ENCODE assay signal across 12 mouse cellular contexts in the genomic region with DNA sequence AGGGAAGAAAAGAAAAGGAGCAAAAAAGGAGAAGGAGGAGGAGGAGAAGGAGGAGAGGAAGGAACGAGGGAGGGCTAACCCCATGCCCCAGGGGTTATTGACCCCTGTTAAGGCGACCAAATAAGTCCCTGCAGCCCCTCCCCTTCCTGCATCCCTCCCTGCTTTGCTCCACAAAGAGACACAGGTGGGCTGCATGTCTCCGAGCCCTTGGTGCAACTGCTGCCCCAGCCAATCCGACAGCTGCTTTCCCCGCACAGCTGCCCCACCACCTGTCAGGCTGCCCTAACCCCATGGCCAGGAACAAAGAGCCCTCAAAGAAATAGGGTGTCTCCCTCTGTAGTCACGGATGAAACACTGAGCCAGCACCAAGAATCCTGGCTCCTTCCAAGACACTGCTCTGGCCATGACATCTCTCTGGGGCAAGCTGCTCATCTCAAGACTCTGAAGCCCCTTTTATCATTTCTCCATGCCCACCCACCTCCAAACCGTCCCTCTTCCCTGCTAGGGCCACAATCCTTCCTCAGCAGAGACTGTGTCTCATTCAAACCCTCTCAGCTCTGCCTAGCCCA. TPM values are rescaled to one million over a fixed set of nuclear protein-coding genes. Genes with fewer than 3 reads are reported as not detected.
A peak's percentile ranks its signal among the peaks of the same experiment; 100 is the strongest.
DNase-seq lines count a peak whose midpoint lies in the region; ATAC-seq lines count a peak whose summit lies in the region.
"Had no signal": no experiment of that assay in that cellular context is flagged by ENCODE, and none has a peak within 500 bp of the region (broad histone marks: within the 10 kb centered on the region; RNA-seq: fewer than 3 reads in every experiment).

No protein-coding gene starts in this region.

- no peak overlapping the region for H3K27ac ChIP-seq in heart, embryonic 15.5 days
- no peak overlapping the region for H3K27ac ChIP-seq in embryonic facial prominence, embryonic 13.5 days
- H3K27ac ChIP-seq in hindbrain, embryonic 16.5 days (ENCODE audit: low read depth, low read length): peak overlapping the region; percentile 99
- peak overlapping the region; percentile 8; the same call in 1 of the 2 replicates for H3K27ac ChIP-seq in neural tube, embryonic 12.5 days

- no peak for DNase-seq in heart, adult 18-20 months
- DNase-seq in cerebellum, postnatal 25 days: no peak
- DNase-seq in frontal cortex, postnatal 14 days (ENCODE audit: low spot score in 2 of 2): no peak
- no peak for DNase-seq in ovary, postnatal 10 days (ENCODE audit: low spot score)
- DNase-seq: B cell, adult 2 months; kidney, adult 8-10 months had no signal

- H3K27me3 ChIP-seq in heart, embryonic 15.5 days: peaks cover 74% of the 10 kb centered on the region
- no peaks in the 10 kb centered on the region for H3K27me3 ChIP-seq in embryonic facial prominence, embryonic 13.5 days
- H3K27me3 ChIP-seq in hindbrain, embryonic 16.5 days (replicated peaks; ENCODE audit: control insufficient read depth, insufficient read depth, low read length): no peaks in the 10 kb centered on the region
- no peaks in the 10 kb centered on the region for H3K27me3 ChIP-seq in neural tube, embryonic 12.5 days (replicated peaks)

- H3K9me3 ChIP-seq in heart, embryonic 15.5 days (replicated peaks): no peaks in the 10 kb centered on the region
- no peaks in the 10 kb centered on the region for H3K9me3 ChIP-seq in embryonic facial prominence, embryonic 13.5 days
- H3K9me3 ChIP-seq in hindbrain, embryonic 16.5 days (ENCODE audit: control insufficient read depth, low read length): no peaks in the 10 kb centered on the region
- H3K9me3 ChIP-seq in neural tube, embryonic 12.5 days: no peaks in the 10 kb centered on the region

- H3K4me1 ChIP-seq in heart, embryonic 15.5 days (replicated peaks): peaks cover 67% of the 10 kb centered on the region
- H3K4me1 ChIP-seq in embryonic facial prominence, embryonic 13.5 days: peaks cover 42% of the 10 kb centered on the region
- H3K4me1 ChIP-seq in hindbrain, embryonic 16.5 days (ENCODE audit: control insufficient read depth, insufficient read depth, low read depth, low read length): peaks cover 46% of the 10 kb centered on the region
- peaks cover 58% of the 10 kb centered on the region for H3K4me1 ChIP-seq in neural tube, embryonic 12.5 days

- no peak overlapping the region for H3K4me3 ChIP-seq in heart, embryonic 15.5 days
- H3K4me3 ChIP-seq in embryonic facial prominence, embryonic 13.5 days: peak overlapping the region; percentile 100
- peak overlapping the region; percentile 99 for H3K4me3 ChIP-seq in hindbrain, embryonic 16.5 days (ENCODE audit: low read length)
- H3K4me3 ChIP-seq in neural tube, embryonic 12.5 days: peak overlapping the region; percentile 96

- no peak overlapping the region for H3K9ac ChIP-seq in heart, embryonic 15.5 days
- peak overlapping the region; percentile 100 for H3K9ac ChIP-seq in embryonic facial prominence, embryonic 13.5 days
- H3K9ac ChIP-seq in hindbrain, embryonic 16.5 days (ENCODE audit: low read depth, low read length): peak overlapping the region; percentile 100
- H3K9ac ChIP-seq in neural tube, embryonic 12.5 days: peak overlapping the region; percentile 100

- no peak for ATAC-seq in heart, embryonic 15.5 days (replicated peaks; ENCODE audit: insufficient number of reproducible peaks, insufficient read depth, low FRiP score, low read depth)
- no peak for ATAC-seq in embryonic facial prominence, embryonic 13.5 days (ENCODE audit: insufficient number of reproducible peaks, insufficient read depth, low FRiP score, low TSS enrichment, low read depth)
- no peak for ATAC-seq in hindbrain, embryonic 16.5 days
- no peak for ATAC-seq in neural tube, embryonic 12.5 days (ENCODE audit: low FRiP score, low read depth)

- peaks cover 23% of the 10 kb centered on the region for H3K36me3 ChIP-seq in heart, embryonic 15.5 days
- H3K36me3 ChIP-seq in embryonic facial prominence, embryonic 13.5 days: peaks cover 40% of the 10 kb centered on the region
- H3K36me3 ChIP-seq in hindbrain, embryonic 16.5 days (ENCODE audit: control insufficient read depth, insufficient read depth, low read length): peaks cover 29% of the 10 kb centered on the region
- H3K36me3 ChIP-seq in neural tube, embryonic 12.5 days: peaks cover 41% of the 10 kb centered on the region

- 40% methylated on average over 7 of the region's 7 CpGs for WGBS in heart, embryonic 15.5 days
- WGBS in embryonic facial prominence, embryonic 13.5 days: 23% methylated on average over 7 of the region's 7 CpGs
- WGBS in hindbrain, embryonic 16.5 days: 6% methylated on average over 7 of the region's 7 CpGs
- WGBS in neural tube, embryonic 12.5 days: 15% methylated on average over 7 of the region's 7 CpGs

- 0 out of 2 replicates have a peak overlapping the region, but pooled peaks have one; percentile 4 for H3K4me2 ChIP-seq in heart, embryonic 15.5 days
- peak overlapping the region; percentile 94 for H3K4me2 ChIP-seq in embryonic facial prominence, embryonic 13.5 days
- H3K4me2 ChIP-seq in hindbrain, embryonic 16.5 days (ENCODE audit: low read length): peak overlapping the region; percentile 99
- H3K4me2 ChIP-seq in neural tube, embryonic 12.5 days (replicated peaks): peak overlapping the region; percentile 91

RNA-seq across cellular contexts. Expression of gene Dbn1, which starts 3.3 kb away (rescaled TPM):
- 60.1 and 77.2 TPM in 2 replicates for polyA plus RNA-seq in heart, embryonic 15.5 days (2015; fragmentation: Nextera tagmentation; extraction: Ambion mirVana)
- total RNA-seq in heart, adult 18-20 months (2021): 1 to 10 TPM; 5.7 to 6.4 TPM
- 275 and 276 TPM in 2 replicates for polyA plus RNA-seq in embryonic facial prominence, embryonic 13.5 days (2015; fragmentation: Nextera tagmentation; extraction: Ambion mirVana)
- polyA plus RNA-seq in hindbrain, embryonic 16.5 days (2015; fragmentation: Nextera tagmentation; extraction: Ambion mirVana): 482 and 556 TPM in 2 replicates
- 575 and 596 TPM in 2 replicates for polyA plus RNA-seq in neural tube, embryonic 12.5 days (2016; fragmentation: Nextera tagmentation; extraction: Ambion mirVana)
- total RNA-seq: megakaryocyte-erythroid progenitor cell, adult 5-6 weeks had no signal

RNA-seq across cellular contexts. Expression of gene Prr7, which starts 20.5 kb away (rescaled TPM):
- 0.18 and 0.30 TPM in 2 replicates for polyA plus RNA-seq in heart, embryonic 15.5 days (2015; fragmentation: Nextera tagmentation; extraction: Ambion mirVana)
- total RNA-seq in heart, adult 18-20 months (2021): under 1 TPM; 0.45 to 0.82 TPM
- 0.96 and 1.2 TPM in 2 replicates for polyA plus RNA-seq in embryonic facial prominence, embryonic 13.5 days (2015; fragmentation: Nextera tagmentation; extraction: Ambion mirVana)
- 4.4 and 4.9 TPM in 2 replicates for polyA plus RNA-seq in hindbrain, embryonic 16.5 days (2015; fragmentation: Nextera tagmentation; extraction: Ambion mirVana)
- polyA plus RNA-seq in neural tube, embryonic 12.5 days (2016; fragmentation: Nextera tagmentation; extraction: Ambion mirVana): 1.8 TPM in 2 replicates
- total RNA-seq: liver, adult 2 months; megakaryocyte-erythroid progenitor cell, adult 5-6 weeks had no signal

RNA-seq across cellular contexts. Expression of gene Pdlim7, which starts 28.9 kb away (rescaled TPM):
- polyA plus RNA-seq in heart, embryonic 15.5 days (2015; fragmentation: Nextera tagmentation; extraction: Ambion mirVana): 221 and 251 TPM in 2 replicates
- 10 to 100 TPM; 42.2 to 46.6 TPM for total RNA-seq in heart, adult 18-20 months (2021)
- polyA plus RNA-seq in embryonic facial prominence, embryonic 13.5 days (2015; fragmentation: Nextera tagmentation; extraction: Ambion mirVana): 105 and 119 TPM in 2 replicates
- 161 and 177 TPM in 2 replicates for polyA plus RNA-seq in hindbrain, embryonic 16.5 days (2015; fragmentation: Nextera tagmentation; extraction: Ambion mirVana)
- 158 and 166 TPM in 2 replicates for polyA plus RNA-seq in neural tube, embryonic 12.5 days (2016; fragmentation: Nextera tagmentation; extraction: Ambion mirVana)

RNA-seq across cellular contexts. Expression of gene Grk6, which starts 39.7 kb away (rescaled TPM):
- polyA plus RNA-seq in heart, embryonic 15.5 days (2015; fragmentation: Nextera tagmentation; extraction: Ambion mirVana): 15.5 and 24.7 TPM in 2 replicates
- total RNA-seq in heart, adult 18-20 months (2021): 10 to 100 TPM; 13.9 to 17.1 TPM
- 36.4 and 45.3 TPM in 2 replicates for polyA plus RNA-seq in embryonic facial prominence, embryonic 13.5 days (2015; fragmentation: Nextera tagmentation; extraction: Ambion mirVana)
- polyA plus RNA-seq in hindbrain, embryonic 16.5 days (2015; fragmentation: Nextera tagmentation; extraction: Ambion mirVana): 15.8 and 25.0 TPM in 2 replicates
- 51.8 and 52.4 TPM in 2 replicates for polyA plus RNA-seq in neural tube, embryonic 12.5 days (2016; fragmentation: Nextera tagmentation; extraction: Ambion mirVana)

RNA-seq across cellular contexts. Expression of gene Dok3, which starts 44.5 kb away (rescaled TPM):
- 1.3 and 3.0 TPM in 2 replicates for polyA plus RNA-seq in heart, embryonic 15.5 days (2015; fragmentation: Nextera tagmentation; extraction: Ambion mirVana)
- 1 to 10 TPM; 1.6 to 3.3 TPM for total RNA-seq in heart, adult 18-20 months (2021)
- polyA plus RNA-seq in embryonic facial prominence, embryonic 13.5 days (2015; fragmentation: Nextera tagmentation; extraction: Ambion mirVana): 2.3 and 2.8 TPM in 2 replicates
- polyA plus RNA-seq in hindbrain, embryonic 16.5 days (2015; fragmentation: Nextera tagmentation; extraction: Ambion mirVana): 3.6 and 4.3 TPM in 2 replicates
- polyA plus RNA-seq in neural tube, embryonic 12.5 days (2016; fragmentation: Nextera tagmentation; extraction: Ambion mirVana): 3.7 and 4.3 TPM in 2 replicates

Comparison
In these comparisons a context has a peak if more than half of its experiments do, and no peak if none do; other contexts are left out.
1. H3K27ac ChIP-seq: peak in hindbrain, embryonic 16.5 days (single experiment) and neural tube, embryonic 12.5 days (single experiment); none in heart, embryonic 15.5 days (single experiment) and embryonic facial prominence, embryonic 13.5 days (single experiment).
2. H3K4me2 ChIP-seq: peak in every context shown above with its lines; median percentile 99 in hindbrain, embryonic 16.5 days; 94 in embryonic facial prominence, embryonic 13.5 days; 91 in neural tube, embryonic 12.5 days; 4 in heart, embryonic 15.5 days.